Mouse (Mus musculus) left cerebral cortex, postnatal 4 days (tissue): ENCODE results near the gene Cyp4x1. TPM values are rescaled to one million over a fixed set of nuclear protein-coding genes. Genes with fewer than 3 reads are reported as not detected.
"Not testable (repeated sequence)": the region's sequence is repeated elsewhere in the genome, so short reads cannot be mapped to it uniquely, and the experiment has no call there.

Experiments
- DNase-seq: peaks from one replicate; pipeline ENCODE4 v3.0.0-alpha.2; 2022
- intact Hi-C: fragments of 180-260 bp; cut with DNase I; formaldehyde crosslinking; loops from one replicate; pipeline ENCODE4 v1.15.1; 2025
- total RNA-seq, 2 experiments: library from RNA; stranded (reverse); gene quantifications; 2 replicates each; pipeline ENCODE4 v1.2.3; 2021

Gene Cyp4x1
- total RNA-seq = 10 to 100 TPM; 21.1 to 22.1 TPM

DNA sequence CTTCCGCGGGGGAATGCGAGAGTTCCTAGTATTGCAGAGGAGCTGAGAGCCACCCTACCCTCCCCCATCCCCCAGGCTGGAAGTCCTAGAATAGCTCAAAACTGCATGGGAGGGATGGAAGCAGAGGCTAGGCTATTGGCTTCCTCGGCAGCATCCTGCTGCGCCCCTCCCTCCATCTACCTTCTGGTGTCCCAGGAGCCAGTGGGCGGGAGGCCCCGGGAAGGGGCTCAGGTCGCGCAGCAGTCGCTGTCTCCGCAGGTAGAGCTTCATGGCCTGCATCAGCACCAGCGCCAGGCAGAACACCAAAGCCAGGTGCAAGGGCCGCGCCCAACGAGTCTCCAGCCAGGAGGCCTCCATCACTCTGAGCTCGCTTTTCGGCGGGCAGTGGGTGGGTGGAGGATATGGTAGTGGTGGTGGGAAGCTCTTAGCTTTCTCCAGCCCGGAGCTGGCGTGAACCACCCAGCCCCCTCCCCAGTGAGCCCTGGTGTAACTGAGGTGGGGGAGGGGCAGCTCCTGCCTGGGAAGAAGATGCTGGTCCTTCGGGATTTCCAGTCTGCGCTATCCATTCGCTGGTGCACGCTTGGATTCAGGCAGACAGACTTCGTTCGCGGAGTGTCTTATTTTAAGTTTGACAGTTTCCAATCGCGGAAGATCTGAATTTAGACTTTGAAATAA lies at the start of gene Cyp4x1:
Cyp4x1 (minus strand) TSS at position 661 of the 675 bp plus-strand sequence.
- DNase-seq = peak; percentile 54
- intact Hi-C loops = no loop called here

DNA sequence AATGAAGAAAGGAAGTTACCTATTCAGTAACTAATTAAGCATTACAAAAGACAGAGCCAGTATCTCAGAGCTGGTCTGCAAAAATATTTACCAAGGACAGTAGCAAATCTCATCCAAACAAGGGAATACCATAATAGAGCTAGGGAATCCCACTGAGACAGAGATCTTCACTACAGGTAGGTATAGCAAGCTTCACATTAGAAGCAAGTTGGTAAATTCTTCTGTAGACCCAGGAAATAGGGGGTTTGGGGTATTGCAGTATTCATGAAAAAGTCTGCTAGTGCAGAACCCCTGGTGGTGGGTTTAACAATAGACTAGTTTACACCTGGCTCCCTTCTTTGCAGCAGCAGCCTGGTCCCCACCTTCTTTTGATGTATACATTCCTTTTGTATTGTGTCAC lies 42.1 kb upstream of the Cyp4x1 start:
- DNase-seq, intact Hi-C loops: not testable (repeated sequence)

GRCm38 (mm10) chr4:115174694-115175353 lies 40.7 kb upstream of the Cyp4x1 start:
- no peak for DNase-seq
- intact Hi-C loops = no loop called here

DNA sequence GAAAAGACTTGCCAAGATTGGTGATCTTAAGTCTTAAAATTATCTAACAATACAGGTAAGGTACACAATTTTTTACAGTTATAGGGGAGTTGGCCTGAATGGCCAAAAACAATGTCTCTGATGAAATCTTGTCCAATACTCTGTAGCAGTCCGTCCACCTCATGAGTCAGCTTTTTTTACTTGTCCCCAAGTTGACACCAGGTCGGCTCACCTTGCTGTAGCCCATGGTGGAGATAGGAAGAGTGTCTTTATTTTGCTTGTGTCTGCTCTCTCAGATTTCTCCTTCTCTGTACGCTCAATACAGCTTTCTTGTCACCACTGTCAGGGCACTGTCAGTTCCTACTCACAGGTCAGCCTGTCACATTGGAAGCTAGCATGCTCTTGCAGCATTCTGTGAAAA lies 24.9 kb upstream of the Cyp4x1 start:
- intact Hi-C loops, DNase-seq: not testable (repeated sequence)

DNA sequence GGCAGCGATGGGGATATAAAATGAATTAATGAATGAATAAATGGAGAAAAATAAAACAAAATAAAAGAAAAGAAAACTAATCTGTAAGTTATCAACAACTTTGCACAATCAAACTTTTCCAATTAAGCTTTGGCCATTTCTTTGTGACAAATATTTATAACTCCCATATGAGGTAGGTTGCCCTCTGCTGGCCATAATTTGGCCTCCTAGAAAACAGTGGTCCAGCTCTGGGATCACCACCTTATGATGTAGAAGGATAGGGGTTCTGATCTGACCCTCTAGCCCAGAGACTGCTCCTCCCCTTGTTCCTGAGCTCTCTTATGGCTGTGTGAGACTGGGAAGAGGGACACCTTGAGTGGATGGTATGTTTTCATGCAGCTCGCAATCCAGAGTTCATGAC lies 20.6 kb upstream of the Cyp4x1 start:
- DNase-seq = no peak
- intact Hi-C loops = no loop called here

DNA sequence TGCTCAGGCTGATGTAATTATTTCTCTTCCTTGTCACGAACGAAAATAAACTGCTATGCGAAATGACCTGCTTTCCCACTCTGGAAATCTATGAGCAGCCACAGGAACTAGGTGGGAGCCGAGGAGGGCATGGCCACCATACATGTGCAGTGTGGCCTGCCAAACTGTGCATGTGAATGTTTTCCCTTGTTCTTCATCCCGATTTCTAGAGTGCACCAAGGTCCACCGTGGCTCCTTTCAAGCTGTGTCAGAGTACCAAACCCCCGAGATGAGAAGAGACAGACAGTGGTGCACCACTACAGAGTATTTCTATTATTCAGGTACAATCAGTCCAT lies 182 bp upstream of the Cyp4x1 start:
- intact Hi-C loops = no loop called here
- DNase-seq = no peak

DNA sequence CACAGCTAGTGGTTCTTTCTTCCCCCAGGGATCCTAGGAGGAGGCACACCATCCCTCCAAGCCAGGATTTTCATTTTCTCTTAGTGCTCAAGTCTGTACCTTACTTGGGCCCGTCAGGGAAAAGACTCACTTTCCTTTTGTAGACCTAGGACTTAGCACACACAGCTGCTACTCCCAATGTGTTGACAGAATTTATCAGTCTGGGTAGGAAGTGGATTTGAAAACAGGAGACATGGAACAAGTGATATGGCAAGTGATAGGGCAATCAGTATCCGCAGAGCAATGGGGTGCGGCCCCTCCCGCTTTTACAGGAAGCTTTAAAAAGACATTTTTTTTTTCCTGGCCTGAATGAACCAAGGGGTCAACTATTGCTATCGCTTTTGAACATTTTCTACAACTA lies 996 bp downstream of the Cyp4x1 start:
- no peak for DNase-seq
- intact Hi-C loops = no loop called here

GRCm38 (mm10) chr4:115124713-115125112 lies 9.4 kb downstream of the Cyp4x1 start:
- intact Hi-C loops = no loop called here
- DNase-seq = no peak

DNA sequence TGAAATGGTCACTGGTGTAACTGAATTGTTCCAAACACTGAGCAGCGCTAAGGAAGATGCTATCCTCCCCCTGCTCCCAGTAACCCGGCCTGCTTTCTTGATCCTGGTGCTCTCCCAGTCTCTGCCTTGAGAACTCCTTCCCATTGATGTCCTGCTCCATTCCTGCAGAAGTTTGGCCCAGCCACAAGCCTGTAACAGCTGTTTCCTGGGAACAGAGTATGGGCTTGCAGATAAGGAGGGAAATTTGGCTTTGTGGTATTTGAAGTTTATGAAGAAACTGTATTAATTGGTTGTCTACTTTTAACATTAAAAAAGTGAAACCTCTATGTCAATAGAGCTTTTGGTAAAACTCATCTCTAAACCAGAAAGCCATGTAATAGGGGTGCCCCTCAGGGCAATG lies 10.6 kb downstream of the Cyp4x1 start:
- intact Hi-C loops = no loop called here

GRCm38 (mm10) chr4:115121608-115122007 lies 12.5 kb downstream of the Cyp4x1 start:
- DNase-seq = no peak
- intact Hi-C loops = no loop called here

More for the DNA sequence above, 10.6 kb downstream of the Cyp4x1 start:
- no peak for DNase-seq

DNA sequence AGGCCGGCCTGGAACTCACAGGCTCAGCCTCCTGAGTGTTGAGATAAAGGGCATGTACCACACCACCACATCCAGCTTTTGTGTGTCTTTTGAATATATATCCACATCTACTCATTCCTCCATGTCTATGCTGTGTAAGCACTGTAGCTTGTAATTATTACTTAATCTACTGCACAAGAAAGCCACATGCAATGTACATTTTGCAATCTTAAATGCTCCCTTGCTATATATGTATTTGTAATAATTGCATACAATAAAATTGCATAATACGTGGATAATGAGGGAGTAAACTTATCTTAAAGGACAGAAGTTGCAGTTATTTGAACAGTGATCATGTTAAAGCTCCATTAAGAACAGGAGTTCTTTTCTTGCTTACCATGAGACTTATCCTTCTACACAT lies 12.9 kb downstream of the Cyp4x1 start:
- no peak for DNase-seq
- intact Hi-C loops = no loop called here

GRCm38 (mm10) chr4:115119642-115120041 lies 14.4 kb downstream of the Cyp4x1 start:
- no peak for DNase-seq

GRCm38 (mm10) chr4:115113266-115113665 lies 20.8 kb downstream of the Cyp4x1 start:
- DNase-seq = no peak
- intact Hi-C loops = no loop called here

More at GRCm38 (mm10) chr4:115119642-115120041, 14.4 kb downstream of the Cyp4x1 start:
- intact Hi-C loops = no loop called here

DNA sequence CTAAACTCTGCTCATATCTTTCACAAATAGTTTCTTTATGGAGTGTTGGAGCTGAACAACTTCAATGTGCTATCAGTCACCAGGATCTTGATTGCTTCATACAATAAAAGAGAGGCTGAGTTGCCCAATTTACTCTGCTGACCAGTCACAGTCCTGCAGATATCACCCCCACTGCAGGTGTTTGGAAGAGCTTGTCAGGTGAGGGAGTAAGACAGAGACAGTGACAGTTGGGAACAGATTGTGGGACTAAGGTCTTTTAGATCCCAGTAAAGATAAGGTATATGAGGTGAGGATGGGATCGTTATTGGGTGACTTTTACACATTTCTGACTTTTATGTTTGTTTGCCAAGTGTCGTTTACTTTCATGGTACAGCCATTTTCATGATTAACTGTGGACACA lies 22.9 kb downstream of the Cyp4x1 start:
- intact Hi-C loops = no loop called here
- DNase-seq = no peak

DNA sequence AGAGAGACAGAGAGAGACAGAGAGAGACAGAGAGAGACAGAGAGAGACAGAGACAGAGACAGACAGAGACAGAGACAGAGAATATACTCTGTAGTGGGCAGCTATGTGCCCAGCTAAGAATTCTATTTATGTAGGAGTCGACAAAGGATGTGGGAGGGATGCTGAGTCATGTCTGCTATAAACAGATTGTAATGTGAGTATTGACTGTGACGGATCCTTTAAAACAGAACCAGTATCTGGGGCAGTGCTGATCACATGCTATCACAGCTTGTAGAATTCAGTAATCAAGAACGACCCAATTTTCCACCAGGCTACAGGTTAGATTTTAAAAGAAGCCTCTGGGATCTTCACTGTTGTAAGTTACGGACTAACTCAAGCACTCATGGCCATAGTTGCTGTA lies 30.6 kb downstream of the Cyp4x1 start:
- intact Hi-C loops = no loop called here
- no peak for DNase-seq

DNA sequence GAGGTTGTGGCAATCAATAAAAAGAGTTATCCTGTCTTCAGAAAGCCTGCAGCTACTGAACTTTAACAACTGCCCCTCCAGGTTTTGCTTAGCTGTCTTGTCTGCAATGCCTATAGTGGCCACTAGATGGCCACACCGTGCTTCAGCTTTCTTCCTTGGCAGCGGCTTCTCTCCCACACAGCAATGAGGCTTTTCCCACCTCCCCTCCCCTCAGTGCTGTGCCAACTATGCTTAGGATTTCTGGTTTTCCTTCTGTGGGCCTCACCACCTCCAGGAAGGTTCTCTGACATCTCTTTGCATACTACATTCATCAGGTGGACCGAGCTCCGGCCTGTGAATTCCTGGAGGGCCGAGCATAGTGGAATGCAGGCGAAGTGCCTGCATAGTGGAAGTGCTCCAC lies 32.4 kb downstream of the Cyp4x1 start:
- intact Hi-C loops = loop anchor here (2.0 kb wide), 1 partner anchor 609 kb away; no protein-coding TSS in a partner anchor
- peak; percentile 69 for DNase-seq

GRCm38 (mm10) chr4:115097146-115097496 lies 37.0 kb downstream of the Cyp4x1 start:
- DNase-seq = peak; percentile 27

GRCm38 (mm10) chr4:115096435-115097145 lies 37.5 kb downstream of the Cyp4x1 start:
- DNase-seq = no peak
- intact Hi-C loops = no loop called here

More at GRCm38 (mm10) chr4:115097146-115097496, 37.0 kb downstream of the Cyp4x1 start:
- intact Hi-C loops = no loop called here

DNA sequence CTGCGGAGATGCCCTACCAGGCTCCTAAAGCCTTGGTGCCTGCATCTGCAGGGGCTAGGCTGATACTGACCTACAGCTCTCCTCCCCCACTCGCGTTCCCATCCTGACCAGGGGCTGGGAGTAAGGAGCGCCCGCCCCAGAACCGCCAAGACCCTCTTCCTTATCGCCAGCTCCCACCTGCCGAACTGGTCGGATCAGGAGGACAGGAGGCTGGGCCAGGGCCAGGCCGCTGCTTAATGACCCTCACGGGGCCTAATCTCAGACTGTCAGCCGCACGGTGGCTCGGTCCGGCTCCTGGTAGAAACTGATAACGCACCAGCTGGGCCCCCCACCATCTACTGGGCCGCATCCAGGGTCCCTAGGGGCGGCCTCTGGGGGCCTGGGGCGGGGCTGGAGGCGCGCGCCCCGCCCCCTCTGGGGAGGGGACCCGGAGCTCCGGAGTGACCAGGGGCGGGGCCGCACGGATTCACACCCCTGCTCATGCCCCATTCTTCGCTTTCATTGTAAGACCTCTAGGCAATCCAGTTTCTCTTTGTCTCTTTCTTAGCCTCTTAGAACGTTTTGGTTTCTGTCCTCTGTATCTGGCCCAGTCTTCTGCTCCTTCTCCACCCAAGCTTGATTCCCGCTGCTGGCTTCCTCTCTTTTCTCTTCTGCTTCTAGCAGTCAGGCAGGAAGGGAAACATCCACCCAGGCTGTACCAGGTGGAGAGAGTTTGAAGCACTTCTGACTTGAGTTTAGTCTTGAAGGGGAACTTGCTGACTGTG lies 38.2 kb downstream of the Cyp4x1 start:
- DNase-seq = peak; percentile 15
- intact Hi-C loops = no loop called here

GRCm38 (mm10) chr4:115094056-115094455 lies 40.0 kb downstream of the Cyp4x1 start:
- DNase-seq = no peak
- intact Hi-C loops = no loop called here

- DNase-seq = no peak
- intact Hi-C loops = no loop called here
Observed at GRCm38 (mm10) chr4:115093331-115093864, 40.7 kb downstream of the Cyp4x1 start.
